Mouse (Mus musculus): ENCODE data around the gene Cenpe. TPM values are rescaled to one million over a fixed set of nuclear protein-coding genes. Genes with fewer than 3 reads are reported as not detected.
"Not testable (repeated sequence)": the region's sequence is repeated elsewhere in the genome, so short reads cannot be mapped to it uniquely, and the experiment has no call there.

The Cenpe gene
- 2.8 and 3.4 TPM in 2 replicates for polyA plus RNA-seq (2015; fragmentation: Nextera tagmentation; extraction: Ambion mirVana)

DNA sequence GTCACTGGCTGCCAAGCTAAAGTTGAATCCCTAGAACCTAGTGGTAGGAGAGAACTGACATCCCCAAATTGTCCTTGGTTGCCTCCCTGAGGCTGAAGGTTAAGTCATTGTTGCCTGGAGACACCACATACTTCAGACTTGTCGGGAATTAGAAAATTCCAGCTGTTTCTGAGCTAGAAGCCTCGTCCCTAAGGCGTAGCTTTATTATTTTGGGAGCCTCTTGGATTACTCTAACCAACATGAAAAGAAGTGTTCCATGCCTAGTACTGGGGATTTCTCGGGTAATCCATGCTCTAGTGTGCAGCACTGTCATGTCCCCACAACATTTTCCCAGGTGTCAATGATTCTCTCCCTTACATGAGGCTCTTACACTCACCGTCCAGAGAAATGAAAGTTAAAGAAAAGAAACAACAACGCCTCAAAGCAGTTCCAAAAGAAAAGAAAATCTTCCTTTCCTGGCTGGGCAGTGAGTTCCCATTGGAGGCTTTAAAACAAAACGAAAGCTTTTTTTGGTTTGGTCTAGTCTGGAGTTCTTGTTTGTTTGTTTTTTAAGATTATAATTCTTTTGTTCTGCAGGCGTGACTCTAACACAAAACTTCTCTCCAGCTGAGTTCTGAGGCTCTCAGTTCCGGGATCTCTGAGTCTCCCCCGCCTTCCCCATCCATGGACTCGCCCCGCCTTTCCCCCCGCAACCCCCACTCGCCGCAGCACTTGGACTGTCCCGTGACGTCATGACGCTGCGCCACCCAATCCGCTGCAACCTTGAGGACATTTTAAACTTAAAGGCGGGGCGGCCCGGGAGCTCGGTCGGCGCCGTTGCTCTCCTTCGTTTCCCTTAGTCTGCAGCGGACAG lies at the start of gene Cenpe:
Gene Cenpe (plus strand): TSS at position 733 of the 853 bp plus-strand sequence.
- H3K9me3 ChIP-seq (replicated peaks; ENCODE audit: control insufficient read depth, low read length, poor library complexity, severe bottlenecking), result no peaks in the 10 kb centered on the region
- peak within 1 kb of the TSS; percentile 51 for H3K9ac ChIP-seq (ENCODE audit: low read depth, low read length)
- peak within 1 kb of the TSS; percentile 2; the same call in 1 of the 2 replicates for H3K27ac ChIP-seq (ENCODE audit: low read length)
- peak; percentile 97 for ATAC-seq
- H3K36me3 ChIP-seq (ENCODE audit: control insufficient read depth, insufficient read depth, low read length), result no peaks in the 10 kb centered on the region
- H3K27me3 ChIP-seq (ENCODE audit: control insufficient read depth, insufficient read depth, low read depth, low read length), result no peaks in the 10 kb centered on the region
- H3K4me3 ChIP-seq (ENCODE audit: low read depth, low read length), result peak within 1 kb of the TSS; percentile 51
- peak within 1 kb of the TSS; percentile 60 for H3K4me2 ChIP-seq (ENCODE audit: low read length)
- peaks cover 10% of the 10 kb centered on the region for H3K4me1 ChIP-seq (ENCODE audit: control insufficient read depth, insufficient read depth, low read length)
- 1% methylated on average over 29 of the region's 29 CpGs for WGBS

DNA sequence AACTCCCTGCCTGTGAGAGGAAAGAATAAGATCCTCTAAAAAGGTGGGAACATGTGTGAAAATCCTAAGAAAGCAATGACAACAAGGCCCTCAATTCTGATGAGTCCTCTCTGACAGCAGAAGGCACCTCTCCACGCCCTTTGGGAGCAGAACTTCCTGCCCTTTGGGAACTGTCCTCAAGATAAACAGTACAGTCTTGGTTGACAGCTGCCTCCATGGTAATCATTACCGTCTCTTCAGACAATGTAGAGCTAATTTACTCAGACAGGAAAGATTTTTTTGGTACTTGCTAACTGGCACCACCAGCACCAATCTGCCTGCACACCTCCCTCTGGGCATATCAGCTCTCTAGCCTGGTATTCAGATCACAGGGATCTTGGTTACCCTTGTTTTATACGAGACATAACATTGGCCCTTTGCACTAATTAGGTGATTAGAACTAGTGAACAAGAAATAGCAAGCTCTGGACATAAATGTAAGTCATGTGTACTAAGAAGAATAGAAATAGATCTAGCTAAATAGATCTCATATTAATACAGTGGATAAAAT lies 40.4 kb upstream of the Cenpe start:
- no peaks in the 10 kb centered on the region for H3K4me1 ChIP-seq (ENCODE audit: control insufficient read depth, insufficient read depth, low read length)
- no peak overlapping the region for H3K4me3 ChIP-seq (ENCODE audit: low read depth, low read length)
- no peaks in the 10 kb centered on the region for H3K27me3 ChIP-seq (ENCODE audit: control insufficient read depth, insufficient read depth, low read depth, low read length)
- no peak overlapping the region for H3K27ac ChIP-seq (ENCODE audit: low read length)
- ATAC-seq, result peak; percentile 77
- no peaks in the 10 kb centered on the region for H3K36me3 ChIP-seq (ENCODE audit: control insufficient read depth, insufficient read depth, low read length)
- WGBS, result 52% methylated on average over 3 of the region's 3 CpGs
- H3K9ac ChIP-seq (ENCODE audit: low read depth, low read length), result no peak overlapping the region
- H3K4me2 ChIP-seq (ENCODE audit: low read length), result no peak overlapping the region
- H3K9me3 ChIP-seq (replicated peaks; ENCODE audit: control insufficient read depth, low read length, poor library complexity, severe bottlenecking), result no peaks in the 10 kb centered on the region

DNA sequence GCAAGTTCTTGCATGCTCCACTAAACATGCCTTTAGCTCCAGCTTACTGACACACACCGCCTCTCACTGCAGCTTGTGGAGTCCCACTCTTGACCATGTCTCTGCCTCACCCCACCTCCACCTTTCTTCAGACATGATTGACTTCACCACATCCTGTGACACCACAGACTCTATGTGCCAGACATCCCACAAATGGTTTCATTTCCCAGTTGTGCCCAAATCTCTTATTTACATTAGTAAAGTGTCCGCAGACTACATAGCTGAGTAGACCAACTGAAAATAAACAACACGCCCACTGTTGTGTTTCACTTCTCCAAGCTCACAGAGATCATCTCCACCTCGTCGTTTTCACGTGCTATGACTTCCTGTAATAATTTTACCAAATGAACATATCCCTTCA lies 20.5 kb upstream of the Cenpe start:
- Histone ChIP-seq H3K27ac (ENCODE audit: low read length) (no peak overlapping the region), H3K4me2 (ENCODE audit: low read length) (no peak overlapping the region), H3K27me3 (ENCODE audit: control insufficient read depth, insufficient read depth, low read depth, low read length) (no peaks in the 10 kb centered on the region), H3K4me1 (ENCODE audit: control insufficient read depth, insufficient read depth, low read length) (no peaks in the 10 kb centered on the region), H3K9ac (ENCODE audit: low read depth, low read length) (no peak overlapping the region), H3K4me3 (ENCODE audit: low read depth, low read length) (no peak overlapping the region), H3K9me3 (replicated peaks; ENCODE audit: control insufficient read depth, low read length, poor library complexity, severe bottlenecking) (no peaks in the 10 kb centered on the region), H3K36me3 (ENCODE audit: control insufficient read depth, insufficient read depth, low read length) (no peaks in the 10 kb centered on the region)
- 89% methylated on average over 6 of the region's 6 CpGs for WGBS
- ATAC-seq, result no peak

DNA sequence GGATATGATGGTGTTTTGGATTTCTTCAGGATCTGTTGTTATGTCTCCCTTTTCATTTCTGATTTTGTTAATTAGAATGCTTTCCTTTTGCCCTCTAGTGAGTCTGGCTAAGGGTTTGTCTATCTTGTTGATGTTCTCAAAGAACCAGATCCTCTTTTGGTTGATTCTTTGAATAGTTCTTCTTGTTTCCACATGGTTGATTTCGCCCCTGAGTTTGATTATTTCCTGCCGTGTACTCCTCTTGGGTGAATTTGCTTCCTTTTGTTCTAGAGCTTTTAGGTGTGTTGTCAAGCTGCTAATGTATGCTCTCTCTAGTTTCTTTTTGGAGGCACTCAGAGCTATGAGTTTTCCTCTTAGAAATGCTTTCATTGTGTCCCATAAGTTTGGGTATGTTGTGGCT lies 14.3 kb upstream of the Cenpe start:
- not testable (repeated sequence) for H3K27ac ChIP-seq (ENCODE audit: low read length); H3K4me2 ChIP-seq (ENCODE audit: low read length); H3K4me3 ChIP-seq (ENCODE audit: low read depth, low read length); H3K36me3 ChIP-seq (ENCODE audit: control insufficient read depth, insufficient read depth, low read length); H3K9me3 ChIP-seq (replicated peaks; ENCODE audit: control insufficient read depth, low read length, poor library complexity, severe bottlenecking); ATAC-seq; H3K9ac ChIP-seq (ENCODE audit: low read depth, low read length); H3K27me3 ChIP-seq (ENCODE audit: control insufficient read depth, insufficient read depth, low read depth, low read length); H3K4me1 ChIP-seq (ENCODE audit: control insufficient read depth, insufficient read depth, low read length)
- WGBS, result 51% methylated on average over 2 of the region's 2 CpGs

DNA sequence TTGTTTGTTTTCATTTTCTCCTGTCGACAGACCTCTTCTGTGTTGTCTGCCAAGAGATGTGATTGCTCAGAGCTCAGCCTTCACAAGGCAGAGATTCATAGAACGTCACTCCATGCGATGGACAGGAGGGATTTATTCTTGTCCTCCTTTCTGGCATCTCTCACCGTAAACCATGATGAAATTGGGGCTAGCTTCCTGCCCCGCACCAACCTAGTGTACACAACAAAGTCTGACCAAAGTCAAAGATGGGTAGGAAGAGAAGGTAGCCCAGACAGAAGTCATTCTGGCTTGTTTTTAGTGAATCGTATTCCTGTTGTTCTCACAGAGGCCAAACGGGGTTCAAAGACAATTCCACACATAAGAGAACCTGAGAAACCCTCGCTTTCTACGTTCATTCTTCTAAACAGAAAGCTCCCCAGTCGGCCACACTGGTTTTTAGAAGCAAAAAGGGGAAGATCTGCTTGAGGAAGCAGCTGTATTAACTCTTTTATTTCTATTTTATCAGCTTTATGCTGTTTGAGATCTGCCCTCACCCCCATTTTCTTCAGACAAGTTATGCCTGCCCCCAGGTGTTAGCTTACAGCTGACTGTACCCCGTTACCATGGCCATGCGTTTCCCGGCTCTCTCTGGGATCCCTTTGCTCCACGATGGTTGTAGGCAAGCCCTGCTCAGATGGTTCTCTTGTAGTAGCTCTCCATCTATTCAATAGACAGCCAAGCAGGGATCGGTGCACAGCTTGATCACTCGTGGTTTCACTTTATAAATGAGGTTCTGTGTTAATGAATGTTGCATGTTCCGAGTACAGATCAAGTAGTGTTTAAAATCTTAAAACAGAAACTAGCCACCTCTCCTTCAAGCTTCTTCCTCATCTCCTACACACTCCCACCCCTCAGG lies 11.7 kb upstream of the Cenpe start:
- Histone ChIP-seq H3K27ac (ENCODE audit: low read length) (no peak overlapping the region), H3K27me3 (ENCODE audit: control insufficient read depth, insufficient read depth, low read depth, low read length) (no peaks in the 10 kb centered on the region), H3K4me3 (ENCODE audit: low read depth, low read length) (no peak overlapping the region), H3K9ac (ENCODE audit: low read depth, low read length) (no peak overlapping the region), H3K36me3 (ENCODE audit: control insufficient read depth, insufficient read depth, low read length) (no peaks in the 10 kb centered on the region), H3K9me3 (replicated peaks; ENCODE audit: control insufficient read depth, low read length, poor library complexity, severe bottlenecking) (no peaks in the 10 kb centered on the region), H3K4me2 (ENCODE audit: low read length) (no peak overlapping the region), H3K4me1 (ENCODE audit: control insufficient read depth, insufficient read depth, low read length) (no peaks in the 10 kb centered on the region)
- 88% methylated on average over 17 of the region's 17 CpGs for WGBS
- no peak for ATAC-seq

DNA sequence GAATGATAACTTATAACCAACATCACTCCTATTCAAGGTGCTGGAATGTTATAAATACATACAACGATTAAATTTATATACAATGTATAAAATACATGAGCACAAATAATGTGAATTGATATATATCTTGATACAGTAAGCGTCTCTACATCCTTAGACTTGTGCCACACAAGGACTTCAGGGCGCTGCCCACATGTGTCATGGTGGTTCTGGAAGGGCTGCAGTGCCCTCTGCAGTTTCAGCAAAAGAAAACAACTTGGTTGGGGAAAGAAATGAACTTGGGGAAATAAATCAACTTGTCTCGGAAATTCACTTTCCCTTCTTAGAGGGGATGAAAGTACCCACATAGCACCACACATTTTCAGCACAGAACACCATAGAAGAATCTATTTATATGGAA lies 5.7 kb upstream of the Cenpe start:
- Histone ChIP-seq H3K4me1 (ENCODE audit: control insufficient read depth, insufficient read depth, low read length) (peaks cover 1% of the 10 kb centered on the region; the same call in 1 of the 2 replicates), H3K4me2 (ENCODE audit: low read length) (no peak overlapping the region), H3K36me3 (ENCODE audit: control insufficient read depth, insufficient read depth, low read length) (no peaks in the 10 kb centered on the region), H3K9me3 (replicated peaks; ENCODE audit: control insufficient read depth, low read length, poor library complexity, severe bottlenecking) (no peaks in the 10 kb centered on the region), H3K4me3 (ENCODE audit: low read depth, low read length) (no peak overlapping the region), H3K27ac (ENCODE audit: low read length) (no peak overlapping the region), H3K9ac (ENCODE audit: low read depth, low read length) (no peak overlapping the region), H3K27me3 (ENCODE audit: control insufficient read depth, insufficient read depth, low read depth, low read length) (no peaks in the 10 kb centered on the region)
- 32% methylated on average over 4 of the region's 4 CpGs for WGBS
- ATAC-seq, result peak; percentile 82

DNA sequence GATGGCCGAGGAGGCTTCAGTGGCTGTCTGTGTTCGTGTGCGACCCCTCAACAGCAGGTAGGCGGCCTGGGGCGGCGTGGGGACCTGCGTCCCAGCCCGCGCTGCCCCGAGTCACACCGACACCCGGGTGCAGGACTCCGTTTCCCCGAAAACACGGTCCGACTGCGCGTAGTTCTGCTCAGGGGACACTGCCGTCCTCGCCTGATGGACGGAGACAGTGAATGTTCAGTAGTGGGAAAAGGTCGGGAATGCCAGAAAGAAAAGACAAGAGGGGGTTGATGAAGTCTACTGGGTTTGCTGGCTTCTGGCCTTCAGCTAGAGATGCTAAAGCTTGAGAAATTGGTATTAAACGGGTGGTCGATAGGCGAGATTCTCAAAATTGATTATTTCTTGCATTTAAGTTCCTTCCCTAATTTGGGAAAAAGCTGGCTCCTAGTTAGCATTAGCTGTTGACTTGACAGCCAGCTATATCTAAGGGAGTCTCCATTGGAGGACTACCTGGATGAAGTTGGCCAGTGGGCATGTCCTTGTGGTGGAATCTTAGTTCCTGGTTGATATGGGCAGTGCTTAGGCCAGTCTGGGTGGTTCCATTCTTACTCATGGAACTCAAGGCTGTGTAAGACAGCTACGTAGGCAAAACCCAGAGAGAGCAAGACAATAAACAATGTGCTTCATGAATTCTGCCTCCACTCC lies 467 bp downstream of the Cenpe start:
- under 1% methylated on average over 26 of the region's 26 CpGs for WGBS
- Histone ChIP-seq H3K4me1 (ENCODE audit: control insufficient read depth, insufficient read depth, low read length) (peaks cover 10% of the 10 kb centered on the region), H3K4me3 (ENCODE audit: low read depth, low read length) (peak overlapping the region; percentile 51), H3K9me3 (replicated peaks; ENCODE audit: control insufficient read depth, low read length, poor library complexity, severe bottlenecking) (no peaks in the 10 kb centered on the region), H3K9ac (ENCODE audit: low read depth, low read length) (peak overlapping the region; percentile 39; the same call in 1 of the 2 replicates), H3K27ac (ENCODE audit: low read length) (no peak overlapping the region), H3K27me3 (ENCODE audit: control insufficient read depth, insufficient read depth, low read depth, low read length) (no peaks in the 10 kb centered on the region), H3K36me3 (ENCODE audit: control insufficient read depth, insufficient read depth, low read length) (no peaks in the 10 kb centered on the region), H3K4me2 (ENCODE audit: low read length) (peak overlapping the region; percentile 60)
- ATAC-seq, result no peak

DNA sequence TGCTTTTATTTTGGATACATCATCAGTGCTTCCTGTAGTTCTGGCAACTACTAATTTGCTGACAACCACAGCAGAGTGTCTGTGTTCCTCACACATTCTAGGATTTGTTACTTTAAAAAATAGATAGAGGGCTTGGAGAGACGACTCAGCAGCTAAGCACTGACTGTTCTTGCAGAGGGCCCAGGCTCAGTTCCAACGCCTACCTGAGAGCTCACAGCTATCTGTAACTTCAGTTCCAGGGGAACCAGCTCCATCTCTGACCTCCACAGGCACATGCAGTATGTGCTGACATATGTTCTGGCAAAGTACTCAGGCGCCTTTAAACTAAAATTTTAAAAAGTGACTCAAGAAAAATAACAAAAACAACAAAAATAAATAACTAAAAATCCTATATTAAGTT lies 19.7 kb downstream of the Cenpe start:
- no peak for ATAC-seq
- no peaks in the 10 kb centered on the region for H3K9me3 ChIP-seq (replicated peaks; ENCODE audit: control insufficient read depth, low read length, poor library complexity, severe bottlenecking)
- no peak overlapping the region for H3K9ac ChIP-seq (ENCODE audit: low read depth, low read length)
- 89% methylated on average over 3 of the region's 3 CpGs for WGBS
- H3K27ac ChIP-seq (ENCODE audit: low read length), result no peak overlapping the region
- no peaks in the 10 kb centered on the region for H3K27me3 ChIP-seq (ENCODE audit: control insufficient read depth, insufficient read depth, low read depth, low read length)
- no peaks in the 10 kb centered on the region for H3K36me3 ChIP-seq (ENCODE audit: control insufficient read depth, insufficient read depth, low read length)
- no peaks in the 10 kb centered on the region for H3K4me1 ChIP-seq (ENCODE audit: control insufficient read depth, insufficient read depth, low read length)
- H3K4me2 ChIP-seq (ENCODE audit: low read length), result no peak overlapping the region
- no peak overlapping the region for H3K4me3 ChIP-seq (ENCODE audit: low read depth, low read length)
